Mouse (Mus musculus): ENCODE data around the gene Hes3. TPM values are rescaled to one million over a fixed set of nuclear protein-coding genes. Genes with fewer than 3 reads are reported as not detected.

Hes3 gene
- polyA plus RNA-seq, 2 experiments, result 0.03 TPM; not detected in 1

DNA sequence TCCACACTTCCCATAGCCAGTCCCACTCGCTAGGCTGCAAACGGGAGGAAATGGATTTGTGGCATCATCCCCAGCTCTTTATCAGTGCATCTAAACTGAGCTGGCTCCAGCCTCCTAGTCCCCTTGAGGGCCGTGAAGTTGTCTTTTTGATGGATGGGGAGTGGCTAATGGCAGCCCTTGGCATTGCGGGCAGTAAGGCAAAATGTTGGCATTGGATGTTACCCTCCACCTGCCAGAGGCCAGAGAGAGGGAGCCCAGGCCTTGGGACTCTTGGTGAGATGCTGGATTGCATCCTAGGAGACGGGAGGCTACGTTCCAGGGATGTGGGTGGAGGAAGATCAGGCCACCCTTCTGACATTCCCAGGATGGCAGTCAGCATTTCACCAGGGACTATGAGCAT lies 14.5 kb upstream of the Hes3 start:
- WGBS, result 72% methylated on average over 6 of the region's 6 CpGs
- peaks cover 41% of the 10 kb centered on the region for H3K36me3 ChIP-seq (ENCODE audit: control insufficient read depth, insufficient read depth, low read length)
- H3K4me2 ChIP-seq (replicated peaks; ENCODE audit: low read depth, low read length, severe bottlenecking), result no peak overlapping the region
- H3K4me1 ChIP-seq (ENCODE audit: control insufficient read depth, insufficient read depth, low read length), result no peaks in the 10 kb centered on the region
- no peak overlapping the region for H3K4me3 ChIP-seq (replicated peaks; ENCODE audit: low read length)
- no peak overlapping the region for H3K27ac ChIP-seq (replicated peaks; ENCODE audit: low read depth, low read length)
- H3K9ac ChIP-seq (ENCODE audit: low read depth, low read length, severe bottlenecking), result no peak overlapping the region
- no peak for TF ChIP-seq POLR2A (IDR thresholded peaks at IDR 0.05; ENCODE audit: borderline replicate concordance, extremely low read depth, insufficient read depth, insufficient read length)
- ATAC-seq (ENCODE audit: low FRiP score, low read depth) (no peak), DNase-seq (ENCODE audit: low spot score) (no peak)
- 0 out of 2 replicates have a peak, but pooled peaks cover 3% of the 10 kb centered on the region for H3K27me3 ChIP-seq (ENCODE audit: control insufficient read depth, insufficient read depth, low read length)
- H3K9me3 ChIP-seq (ENCODE audit: control insufficient read depth, low read length), result no peaks in the 10 kb centered on the region

DNA sequence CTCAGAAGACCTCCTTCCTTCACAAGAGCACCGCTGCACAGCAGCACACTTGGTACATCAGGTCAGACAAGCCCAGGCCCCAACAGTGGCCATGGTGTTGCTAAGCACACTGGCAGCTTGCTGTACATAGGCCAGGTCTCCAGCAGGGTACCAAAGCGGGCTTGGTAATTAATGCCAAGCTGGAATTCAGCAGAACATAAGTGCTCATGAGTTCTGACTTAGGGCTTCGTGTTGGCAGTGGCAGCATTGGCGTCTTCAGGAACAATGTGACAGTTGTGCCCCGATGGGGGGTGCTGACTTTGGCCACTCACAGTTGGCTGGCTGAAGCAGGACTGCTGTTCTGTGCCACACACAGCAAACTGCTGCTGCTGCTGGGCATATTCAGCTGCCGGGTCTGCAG lies 13.2 kb upstream of the Hes3 start:
- 91% methylated on average over 6 of the region's 6 CpGs for WGBS

DNA sequence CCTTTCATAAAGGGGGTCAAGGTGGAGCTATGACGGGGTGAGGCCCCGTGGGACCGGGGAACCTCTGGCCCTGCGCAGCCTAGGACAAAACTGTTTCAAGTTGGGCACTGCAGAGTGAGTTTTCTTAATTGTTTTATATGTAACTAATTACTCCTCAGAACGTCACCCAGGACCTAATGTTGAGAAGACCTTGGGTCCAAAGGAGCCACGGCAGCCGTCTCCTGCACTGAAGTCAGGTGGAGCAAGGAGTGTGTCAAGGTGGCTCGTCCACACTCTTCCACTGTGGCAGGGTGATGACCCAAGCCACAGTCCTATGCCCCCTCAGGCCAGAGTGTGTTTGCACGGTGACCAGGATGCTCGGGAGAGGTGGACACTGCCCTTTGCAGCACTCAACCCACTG lies 11.7 kb upstream of the Hes3 start:
- H3K4me2 ChIP-seq (replicated peaks; ENCODE audit: low read depth, low read length, severe bottlenecking), result no peak overlapping the region

More for the DNA sequence above, 13.2 kb upstream of the Hes3 start:
- H3K27ac ChIP-seq (replicated peaks; ENCODE audit: low read depth, low read length), result no peak overlapping the region
- TF ChIP-seq POLR2A (IDR thresholded peaks at IDR 0.05; ENCODE audit: borderline replicate concordance, extremely low read depth, insufficient read depth, insufficient read length), result no peak
- H3K4me2 ChIP-seq (replicated peaks; ENCODE audit: low read depth, low read length, severe bottlenecking), result no peak overlapping the region
- no peaks in the 10 kb centered on the region for H3K9me3 ChIP-seq (ENCODE audit: control insufficient read depth, low read length)
- H3K36me3 ChIP-seq (ENCODE audit: control insufficient read depth, insufficient read depth, low read length), result peaks cover 52% of the 10 kb centered on the region
- no peak overlapping the region for H3K9ac ChIP-seq (ENCODE audit: low read depth, low read length, severe bottlenecking)
- H3K4me3 ChIP-seq (replicated peaks; ENCODE audit: low read length), result no peak overlapping the region
- no peak for ATAC-seq (ENCODE audit: low FRiP score, low read depth)
- H3K4me1 ChIP-seq (ENCODE audit: control insufficient read depth, insufficient read depth, low read length), result no peaks in the 10 kb centered on the region
- no peak for DNase-seq (ENCODE audit: low spot score)
- H3K27me3 ChIP-seq (ENCODE audit: control insufficient read depth, insufficient read depth, low read length), result no peaks in the 10 kb centered on the region

GRCm38 (mm10) chr4:152302012-152302411 lies 10.6 kb upstream of the Hes3 start:
- 87% methylated on average over 11 of the region's 11 CpGs for WGBS
- no peak for TF ChIP-seq POLR2A (IDR thresholded peaks at IDR 0.05; ENCODE audit: borderline replicate concordance, extremely low read depth, insufficient read depth, insufficient read length)
- Histone ChIP-seq H3K36me3 (ENCODE audit: control insufficient read depth, insufficient read depth, low read length) (peaks cover 55% of the 10 kb centered on the region), H3K4me3 (replicated peaks; ENCODE audit: low read length) (no peak overlapping the region), H3K9ac (ENCODE audit: low read depth, low read length, severe bottlenecking) (no peak overlapping the region), H3K4me1 (ENCODE audit: control insufficient read depth, insufficient read depth, low read length) (peaks cover 9% of the 10 kb centered on the region), H3K9me3 (ENCODE audit: control insufficient read depth, low read length) (no peaks in the 10 kb centered on the region), H3K27me3 (ENCODE audit: control insufficient read depth, insufficient read depth, low read length) (no peaks in the 10 kb centered on the region), H3K27ac (replicated peaks; ENCODE audit: low read depth, low read length) (no peak overlapping the region), H3K4me2 (replicated peaks; ENCODE audit: low read depth, low read length, severe bottlenecking) (no peak overlapping the region)
- no peak for ATAC-seq (ENCODE audit: low FRiP score, low read depth)
- DNase-seq (ENCODE audit: low spot score), result no peak

More for the DNA sequence above, 11.7 kb upstream of the Hes3 start:
- no peaks in the 10 kb centered on the region for H3K27me3 ChIP-seq (ENCODE audit: control insufficient read depth, insufficient read depth, low read length)
- H3K9ac ChIP-seq (ENCODE audit: low read depth, low read length, severe bottlenecking), result no peak overlapping the region
- no peak for ATAC-seq (ENCODE audit: low FRiP score, low read depth)
- no peak for TF ChIP-seq POLR2A (IDR thresholded peaks at IDR 0.05; ENCODE audit: borderline replicate concordance, extremely low read depth, insufficient read depth, insufficient read length)
- 86% methylated on average over 10 of the region's 10 CpGs for WGBS
- no peak overlapping the region for H3K4me3 ChIP-seq (replicated peaks; ENCODE audit: low read length)
- no peak overlapping the region for H3K27ac ChIP-seq (replicated peaks; ENCODE audit: low read depth, low read length)
- H3K4me1 ChIP-seq (ENCODE audit: control insufficient read depth, insufficient read depth, low read length), result peaks cover 4% of the 10 kb centered on the region
- peaks cover 55% of the 10 kb centered on the region for H3K36me3 ChIP-seq (ENCODE audit: control insufficient read depth, insufficient read depth, low read length)
- no peaks in the 10 kb centered on the region for H3K9me3 ChIP-seq (ENCODE audit: control insufficient read depth, low read length)
- no peak for DNase-seq (ENCODE audit: low spot score)

GRCm38 (mm10) chr4:152300375-152300774 lies 8.9 kb upstream of the Hes3 start:
- WGBS, result 88% methylated on average over 8 of the region's 8 CpGs
- no peak for ATAC-seq (ENCODE audit: low FRiP score, low read depth)

DNA sequence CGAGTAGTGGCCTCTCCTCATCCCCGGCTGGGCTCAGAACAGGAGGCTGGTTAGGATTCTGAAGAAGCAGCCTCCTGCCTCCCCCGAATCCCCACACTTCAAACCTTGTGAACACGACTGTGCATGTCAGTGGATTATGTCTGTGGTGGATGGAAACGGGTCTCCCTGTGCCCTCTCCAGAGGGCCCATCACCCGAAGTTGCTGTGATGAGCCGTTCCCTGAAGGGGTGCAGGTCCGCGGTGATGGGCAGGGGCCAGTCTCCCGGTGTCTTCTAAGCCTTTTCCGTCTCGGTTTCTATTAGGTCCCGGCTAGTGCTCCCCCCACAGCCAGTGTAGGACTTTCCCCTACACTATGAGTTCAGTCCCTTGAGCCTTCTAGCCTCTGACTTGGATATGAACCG lies 7.4 kb upstream of the Hes3 start:
- Histone ChIP-seq H3K27ac (replicated peaks; ENCODE audit: low read depth, low read length) (no peak overlapping the region), H3K4me1 (ENCODE audit: control insufficient read depth, insufficient read depth, low read length) (peaks cover 11% of the 10 kb centered on the region), H3K36me3 (ENCODE audit: control insufficient read depth, insufficient read depth, low read length) (peaks cover 40% of the 10 kb centered on the region), H3K4me2 (replicated peaks; ENCODE audit: low read depth, low read length, severe bottlenecking) (no peak overlapping the region), H3K9ac (ENCODE audit: low read depth, low read length, severe bottlenecking) (peak overlapping the region; percentile 95), H3K27me3 (ENCODE audit: control insufficient read depth, insufficient read depth, low read length) (no peaks in the 10 kb centered on the region), H3K4me3 (replicated peaks; ENCODE audit: low read length) (no peak overlapping the region), H3K9me3 (ENCODE audit: control insufficient read depth, low read length) (no peaks in the 10 kb centered on the region)
- 82% methylated on average over 14 of the region's 14 CpGs for WGBS
- no peak for DNase-seq (ENCODE audit: low spot score)
- no peak for TF ChIP-seq POLR2A (IDR thresholded peaks at IDR 0.05; ENCODE audit: borderline replicate concordance, extremely low read depth, insufficient read depth, insufficient read length)
- no peak for ATAC-seq (ENCODE audit: low FRiP score, low read depth)

More at GRCm38 (mm10) chr4:152300375-152300774, 8.9 kb upstream of the Hes3 start:
- H3K36me3 ChIP-seq (ENCODE audit: control insufficient read depth, insufficient read depth, low read length), result peaks cover 55% of the 10 kb centered on the region
- no peak for DNase-seq (ENCODE audit: low spot score)
- H3K4me1 ChIP-seq (ENCODE audit: control insufficient read depth, insufficient read depth, low read length), result peaks cover 11% of the 10 kb centered on the region
- H3K4me2 ChIP-seq (replicated peaks; ENCODE audit: low read depth, low read length, severe bottlenecking), result no peak overlapping the region
- no peak overlapping the region for H3K4me3 ChIP-seq (replicated peaks; ENCODE audit: low read length)
- TF ChIP-seq POLR2A (IDR thresholded peaks at IDR 0.05; ENCODE audit: borderline replicate concordance, extremely low read depth, insufficient read depth, insufficient read length), result no peak
- no peaks in the 10 kb centered on the region for H3K9me3 ChIP-seq (ENCODE audit: control insufficient read depth, low read length)
- H3K27me3 ChIP-seq (ENCODE audit: control insufficient read depth, insufficient read depth, low read length), result no peaks in the 10 kb centered on the region
- no peak overlapping the region for H3K27ac ChIP-seq (replicated peaks; ENCODE audit: low read depth, low read length)
- H3K9ac ChIP-seq (ENCODE audit: low read depth, low read length, severe bottlenecking), result no peak overlapping the region

All from limb, embryonic 14.5 days (tissue).